Mouse (Mus musculus) midbrain, embryonic 13.5 days (tissue): ENCODE measurements around the gene Xk. TPM values are rescaled to one million over a fixed set of nuclear protein-coding genes. Genes with fewer than 3 reads are reported as not detected.
"Not testable (repeated sequence)": the region's sequence is repeated elsewhere in the genome, so short reads cannot be mapped to it uniquely, and the experiment has no call there.

Experiments used
- ATAC-seq: fragments of 200-750 bp; cut with Nextera tagmentation; 2 replicates; pipeline ENCODE4 v1.8.0; 2017; ENCODE audit warnings: mild to moderate bottlenecking, moderate TSS enrichment, moderate library complexity
- H3K27ac ChIP-seq: fragments of 300-500 bp; sonication (generic); 2 replicates; pipeline ENCODE4 v1.5.1; 2015; ENCODE audit warnings: inconsistent platforms, mild to moderate bottlenecking, moderate library complexity
- H3K27me3 ChIP-seq: fragments of 300-500 bp; sonication (generic); 2 replicates; pipeline ENCODE4 v1.6.1; 2015; ENCODE audit warnings: mild to moderate bottlenecking, inconsistent platforms
- H3K36me3 ChIP-seq: fragments of 300-500 bp; sonication (generic); 2 replicates; pipeline ENCODE4 v1.6.1; 2015; ENCODE audit warnings: mild to moderate bottlenecking, inconsistent platforms
- H3K4me1 ChIP-seq: fragments of 300-500 bp; sonication (generic); replicated peaks from 2 replicates; pipeline ENCODE4 v1.6.1; 2015; ENCODE audit warnings: inconsistent platforms
- H3K4me2 ChIP-seq: fragments of 300-500 bp; sonication (generic); replicated peaks from 2 replicates; pipeline ENCODE4 v1.6.1; 2015; ENCODE audit warnings: moderate library complexity, mild to moderate bottlenecking, inconsistent platforms
- H3K4me3 ChIP-seq: fragments of 300-500 bp; sonication (generic); replicated peaks from 2 replicates; pipeline ENCODE4 v1.5.1; 2015; ENCODE audit warnings: mild to moderate bottlenecking, inconsistent platforms
- H3K9ac ChIP-seq: fragments of 300-500 bp; sonication (generic); replicated peaks from 2 replicates; pipeline ENCODE4 v1.6.1; 2015; ENCODE audit warnings: mild to moderate bottlenecking, inconsistent platforms
- H3K9me3 ChIP-seq: fragments of 300-500 bp; sonication (generic); 2 replicates; pipeline ENCODE4 v1.6.1; 2016; ENCODE audit warnings: mild to moderate bottlenecking, inconsistent platforms
- WGBS: fragments of 180-500 bp; shearing (Covaris S2); methylation state at CpG from one replicate; pipeline ENCODE4 v1.1.7; 2015; 5-methylcytosine and 5-hydroxymethylcytosine counted together
- polyA plus RNA-seq: library from polyadenylated mRNA; unstranded; fragments of >200 nt; fragmentation: Nextera tagmentation; extraction: Ambion mirVana; gene quantifications from 2 replicates; pipeline ENCODE4 v1.2.1, GENCODE M21; 2015

Xk gene
- polyA plus RNA-seq, 1 experiment from 2014 or later, result 2.3 TPM

DNA sequence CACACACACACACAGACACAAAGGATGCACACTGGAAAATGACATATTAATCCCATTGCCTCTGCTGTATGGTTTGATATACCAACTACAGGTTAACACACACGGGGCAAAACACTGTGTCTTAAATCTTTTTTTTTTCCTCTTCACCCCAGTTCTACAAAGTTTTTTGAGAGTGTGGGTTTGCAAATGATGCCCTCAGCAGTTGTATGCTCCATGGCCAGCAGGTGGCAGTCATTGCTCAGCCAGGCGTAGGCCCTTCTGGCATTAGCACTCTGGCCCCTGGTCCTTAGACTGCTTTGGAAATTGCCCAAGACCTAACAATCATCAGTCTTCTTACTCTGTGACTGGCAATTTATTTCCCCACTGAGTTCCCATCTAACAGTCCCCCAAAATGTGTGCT is 60.5 kb downstream of the Xk start:
- H3K27me3 ChIP-seq, H3K36me3 ChIP-seq, H3K9me3 ChIP-seq, H3K4me1 ChIP-seq, H3K4me2 ChIP-seq, H3K4me3 ChIP-seq, ATAC-seq, H3K27ac ChIP-seq, H3K9ac ChIP-seq: not testable (repeated sequence)
- 61% methylated on average over 2 of the region's 2 CpGs for WGBS

DNA sequence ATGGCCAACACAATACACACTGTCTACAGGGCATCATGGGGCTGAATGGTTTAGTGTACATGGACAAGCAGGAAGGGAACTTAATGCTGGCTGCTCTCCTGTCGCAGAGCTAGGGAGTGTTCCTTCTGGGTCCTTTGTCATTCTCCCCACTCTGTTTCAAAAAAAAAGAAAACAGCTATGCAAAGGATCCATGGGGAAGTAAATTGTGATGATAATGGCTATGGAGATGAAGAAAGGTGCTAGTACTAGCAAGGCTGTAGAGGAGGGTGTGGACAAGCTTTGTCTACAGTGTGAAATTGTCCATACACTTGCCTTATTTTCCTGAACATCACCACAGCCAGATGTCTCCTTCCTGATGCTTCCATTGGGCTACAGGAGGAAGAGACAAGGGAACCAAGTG is 62.4 kb downstream of the Xk start:
- not testable (repeated sequence) for H3K36me3 ChIP-seq, H3K9me3 ChIP-seq, H3K4me1 ChIP-seq, H3K27ac ChIP-seq, H3K9ac ChIP-seq, H3K27me3 ChIP-seq, H3K4me3 ChIP-seq, ATAC-seq, H3K4me2 ChIP-seq
- WGBS, result 50% methylated on average over 1 of the region's 1 CpGs

DNA sequence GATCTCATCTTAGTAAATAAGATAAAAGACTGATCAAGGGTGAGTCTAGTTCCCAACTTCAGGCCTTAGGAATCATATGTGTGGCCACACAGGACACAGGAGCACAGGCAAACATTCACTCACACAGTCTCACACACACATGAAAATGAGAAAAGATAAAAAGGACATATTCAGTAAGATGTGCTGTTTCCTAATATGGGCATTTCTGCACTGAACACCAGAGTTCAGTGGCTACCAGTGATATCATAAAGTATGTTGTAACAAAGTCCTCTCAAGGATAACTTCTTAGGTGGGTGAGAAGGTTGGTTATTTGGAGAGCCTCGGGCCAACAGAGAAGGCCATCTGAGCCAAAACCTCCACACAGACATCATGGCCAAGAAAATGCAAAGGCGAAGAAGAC is 77.8 kb downstream of the Xk start, which contains the start of gene H2al1k:
H2al1k (plus strand) TSS at position 301 of the 400 bp plus-strand sequence.
- not testable (repeated sequence) for H3K9ac ChIP-seq
- WGBS, result no CpG with 5 or more reads among the region's 2 CpGs

More for the DNA sequence above, 77.8 kb downstream of the Xk start, which contains the start of gene H2al1k:
- not testable (repeated sequence) for H3K36me3 ChIP-seq, H3K4me2 ChIP-seq, H3K9me3 ChIP-seq, ATAC-seq, H3K4me1 ChIP-seq, H3K27me3 ChIP-seq, H3K27ac ChIP-seq, H3K4me3 ChIP-seq

Other genes starting within 250 kb of the Xk start
- not detected in 2 replicates for gene Fthl17e, start 239.3 kb upstream of the Xk start, polyA plus RNA-seq
- gene Fthl17f, start 209.7 kb upstream of the Xk start, polyA plus RNA-seq, result not detected in 2 replicates
- gene 4930402K13Rik, start 168.2 kb upstream of the Xk start, polyA plus RNA-seq, result not detected in 2 replicates
- 4.0 and 4.1 TPM in 2 replicates for gene Lancl3, start 72.9 kb upstream of the Xk start, polyA plus RNA-seq
- gene Gm14862, start 15.9 kb upstream of the Xk start, polyA plus RNA-seq, result not detected in 2 replicates
- gene H2al1m, start 11.0 kb downstream of the Xk start, polyA plus RNA-seq, result not detected in 2 replicates
- gene H2al1k, start 77.9 kb downstream of the Xk start, polyA plus RNA-seq, result 0.59 TPM in 1 of 2 replicates, not detected in the other
- 0.54 and 0.58 TPM in 2 replicates for gene Cybb, start 215.0 kb downstream of the Xk start, polyA plus RNA-seq